Mouse (Mus musculus) spleen, adult 12 weeks (tissue): ENCODE measurements around the gene Sos2.
A peak's percentile ranks its signal among the peaks of the same experiment; 100 is the strongest.
"Not testable (repeated sequence)": the region's sequence is repeated elsewhere in the genome, so short reads cannot be mapped to it uniquely, and the experiment has no call there.

Experiments
- DNase-seq: peaks from one replicate; pipeline ENCODE4 v3.0.0; 2022; ENCODE audit warnings: low spot score

Gene Sos2

GRCm38 (mm10) chr12:69569926-69570325, 111.7 kb downstream of the Sos2 start:
- DNase-seq = no peak

DNA sequence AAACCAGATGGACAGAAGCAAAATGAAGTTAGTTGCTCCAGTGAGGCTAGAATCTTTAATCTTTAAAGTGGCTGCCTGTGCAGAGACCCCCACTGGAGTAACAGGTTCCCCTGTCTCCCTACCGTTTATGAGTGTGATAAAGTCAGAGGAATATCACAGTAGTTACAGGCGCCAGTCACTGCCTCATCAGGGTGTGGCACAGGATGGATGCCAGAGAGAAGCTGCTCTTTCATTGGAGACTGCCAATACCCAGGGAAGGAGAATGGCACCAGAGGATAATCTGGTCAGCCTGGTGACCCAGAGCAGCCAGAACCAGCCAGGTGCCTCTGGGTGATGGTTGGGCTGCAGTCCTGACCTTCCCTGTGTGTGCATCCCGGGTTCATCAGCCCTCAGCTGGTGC, 113.4 kb downstream of the Sos2 start:
- no peak for DNase-seq

GRCm38 (mm10) chr12:69561006-69561405, 120.6 kb downstream of the Sos2 start:
- not testable (repeated sequence) for DNase-seq

GRCm38 (mm10) chr12:69556221-69556861, 125.3 kb downstream of the Sos2 start:
- DNase-seq = no peak

DNA sequence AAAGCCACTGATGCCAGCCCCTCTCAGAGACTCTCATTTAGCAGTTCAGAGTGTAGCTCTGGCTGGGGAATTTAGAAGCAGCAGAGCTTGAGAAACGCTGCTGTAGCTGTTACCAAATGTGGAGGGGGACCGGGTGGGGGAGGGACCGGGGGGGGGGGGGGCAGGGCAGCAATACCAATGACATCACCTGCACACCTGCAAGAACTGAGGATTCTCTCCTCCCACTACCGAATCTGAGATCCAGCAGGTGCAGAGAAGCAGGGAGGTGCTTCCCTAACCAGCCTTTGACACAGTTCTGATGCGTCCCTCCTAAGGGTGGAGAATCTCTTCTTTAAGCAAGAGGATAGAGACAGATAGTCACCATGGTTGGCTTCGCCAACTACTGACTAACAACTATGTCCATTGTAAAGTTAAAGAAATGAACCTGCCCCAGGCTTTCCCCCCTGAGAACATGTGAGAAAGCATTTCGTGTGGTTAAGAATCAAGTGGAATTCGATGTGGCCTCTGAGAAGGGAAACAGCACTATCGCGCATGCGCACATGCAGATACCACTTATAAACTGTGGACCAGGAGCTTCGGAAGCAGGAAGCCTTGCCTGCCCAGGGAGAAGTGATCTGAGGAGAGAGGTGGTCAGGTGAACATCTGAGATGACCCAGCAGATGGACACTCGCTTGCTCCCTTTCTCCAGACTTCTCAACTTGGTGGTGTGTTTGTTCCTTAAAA, 136.0 kb downstream of the Sos2 start:
- no peak for DNase-seq

DNA sequence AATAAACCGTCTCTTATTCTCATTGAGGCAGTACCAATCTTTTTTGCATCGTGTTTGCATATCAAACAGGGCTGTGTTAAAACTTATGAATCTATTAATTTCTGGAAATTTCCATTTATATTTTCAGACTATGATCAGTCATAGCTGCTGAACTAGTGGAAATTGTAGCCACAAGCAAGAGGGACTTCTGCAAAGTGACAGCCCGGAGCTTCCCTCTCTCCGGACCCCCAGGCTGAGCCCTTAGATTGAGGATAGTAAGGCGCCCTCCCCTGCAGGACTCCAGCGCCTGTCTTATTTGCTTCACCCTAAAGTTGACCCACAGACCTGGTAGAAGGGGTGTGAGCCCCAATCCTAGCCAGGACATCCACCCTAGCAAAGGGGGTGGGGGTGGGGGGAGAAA, 136.7 kb downstream of the Sos2 start:
- DNase-seq = no peak

- DNase-seq = no peak
These were observed 137.1 kb downstream of the Sos2 start for GRCm38 (mm10) chr12:69544562-69544961.

DNA sequence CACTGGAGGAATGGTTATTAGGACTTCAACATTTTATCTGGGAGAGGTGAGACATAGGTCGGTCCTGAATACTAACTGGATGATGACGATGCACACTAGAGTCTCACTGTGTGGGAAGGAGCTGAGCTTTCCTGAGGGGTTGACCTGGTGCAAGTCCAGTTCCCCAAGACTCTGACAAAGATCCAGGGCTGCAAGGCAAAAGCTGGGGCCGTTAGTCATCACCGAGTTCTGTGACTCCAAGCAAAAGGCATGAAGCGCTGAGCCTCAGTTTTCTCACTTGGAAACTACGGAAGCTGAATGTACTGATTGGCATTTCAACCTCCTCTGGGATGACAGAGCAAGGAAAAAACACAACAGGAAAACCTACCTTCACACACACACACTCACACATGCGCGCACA, 139.3 kb downstream of the Sos2 start:
- no peak for DNase-seq

GRCm38 (mm10) chr12:69541663-69542062, 140.0 kb downstream of the Sos2 start:
- DNase-seq = peak; percentile 22

DNA sequence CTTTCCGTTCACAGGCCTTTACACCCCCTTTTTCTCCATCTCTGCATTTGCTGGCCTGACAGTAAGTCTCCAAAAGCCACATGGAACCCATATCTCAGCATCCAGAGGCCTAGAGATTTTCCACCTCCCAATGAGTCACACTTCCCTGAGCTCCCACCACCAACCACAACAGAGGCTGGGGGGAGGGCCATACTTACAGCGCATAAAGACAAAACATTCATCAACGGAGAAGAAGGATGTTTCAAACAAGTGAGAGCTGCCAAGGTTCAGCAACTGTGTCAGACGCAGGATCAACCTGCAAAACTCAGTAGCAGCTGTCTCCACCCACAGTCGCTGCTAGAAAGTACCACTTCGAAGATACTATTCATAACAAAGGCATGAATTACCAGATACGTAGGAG, 142.3 kb downstream of the Sos2 start:
- no peak for DNase-seq

DNA sequence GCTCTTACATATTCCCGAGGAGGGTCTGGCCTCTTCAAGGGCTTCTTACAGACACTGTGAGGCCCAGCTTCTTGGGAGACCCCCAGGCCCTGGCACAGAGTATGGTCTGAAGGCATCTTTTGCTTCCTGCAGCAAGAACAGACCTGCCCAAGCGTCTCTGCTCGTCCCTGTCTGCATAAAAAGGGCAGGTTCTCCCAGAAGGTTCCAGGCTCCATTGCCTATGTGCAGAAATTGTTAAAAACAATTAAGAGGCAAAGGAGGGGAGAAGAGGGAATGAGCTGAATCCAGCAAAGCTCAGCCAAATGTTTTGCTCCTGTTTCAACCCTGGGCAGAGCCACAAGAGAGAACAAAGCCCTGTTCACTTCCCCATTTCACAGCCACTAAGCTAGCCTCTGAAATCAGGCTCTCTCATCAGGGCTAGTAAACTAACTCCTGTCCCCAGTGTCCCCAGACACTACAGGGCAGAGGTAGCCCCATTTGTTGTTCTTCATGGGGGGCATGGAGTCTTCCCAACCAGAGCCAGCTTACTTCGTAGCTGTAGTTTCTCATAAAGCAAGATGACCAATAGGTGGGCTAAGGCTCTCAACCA, 143.2 kb downstream of the Sos2 start:
- no peak for DNase-seq

DNA sequence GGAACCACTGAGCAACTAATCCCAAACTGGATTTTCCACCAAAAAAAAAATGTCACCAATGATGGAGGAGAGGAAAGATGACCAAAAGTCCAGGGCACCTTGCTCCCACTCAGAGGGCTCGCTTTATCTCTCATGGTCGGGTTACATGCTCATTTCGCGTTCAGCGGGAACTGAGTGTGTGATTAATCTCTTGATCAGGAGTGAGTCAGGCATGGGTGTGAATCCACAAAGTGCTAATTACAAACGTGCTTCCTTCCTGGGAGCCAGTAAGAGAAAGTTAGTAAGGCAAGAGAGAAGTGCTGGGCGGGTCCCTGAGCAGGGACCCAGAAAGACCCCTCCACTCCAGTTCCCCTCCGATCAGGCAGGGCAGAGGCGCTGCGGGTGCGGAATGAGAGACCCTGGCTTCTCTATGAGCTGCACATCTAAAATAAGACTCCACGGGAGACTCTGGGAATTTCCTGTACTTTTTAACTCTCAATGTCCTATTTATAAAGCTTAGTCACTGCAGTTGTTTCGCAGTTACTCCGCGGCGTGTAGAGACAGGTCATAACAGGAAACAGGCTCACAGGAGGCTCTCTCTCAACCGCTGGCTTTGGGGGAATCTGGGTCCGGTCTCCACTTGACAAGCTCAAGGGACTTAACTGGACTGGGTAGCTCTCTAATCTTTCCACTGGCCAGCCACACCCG, 143.8 kb downstream of the Sos2 start:
- DNase-seq = no peak

DNA sequence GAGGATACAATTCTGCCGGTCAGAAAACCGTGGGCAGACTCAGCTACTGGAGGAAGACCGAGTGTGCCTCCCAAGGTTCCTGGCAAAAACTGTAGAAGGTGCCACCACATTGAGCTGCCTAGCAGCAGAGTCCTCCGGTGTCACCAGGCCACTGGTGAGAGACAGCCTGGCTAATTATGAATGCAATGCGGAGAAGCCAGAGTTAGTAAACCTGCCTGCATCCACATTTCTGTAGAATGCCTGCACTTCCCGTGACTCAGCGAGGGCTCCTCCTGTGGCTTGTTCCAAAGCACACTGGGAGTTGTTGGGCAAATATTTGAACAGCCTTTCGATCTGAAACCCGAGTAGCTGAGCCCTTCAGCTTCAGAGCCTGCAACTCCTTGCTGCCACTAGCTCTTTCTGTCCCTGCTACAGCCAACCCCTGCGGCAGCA, 144.4 kb downstream of the Sos2 start:
- DNase-seq = no peak

- no peak for DNase-seq
These were observed 144.9 kb downstream of the Sos2 start for GRCm38 (mm10) chr12:69536616-69537242.
